Mouse (Mus musculus): ENCODE measurements around the gene Lrp6. TPM values are rescaled to one million over a fixed set of nuclear protein-coding genes. Genes with fewer than 3 reads are reported as not detected.

Gene Lrp6
- polyA plus RNA-seq, 1 experiment from 2014 or later: 20.0 TPM

DNA sequence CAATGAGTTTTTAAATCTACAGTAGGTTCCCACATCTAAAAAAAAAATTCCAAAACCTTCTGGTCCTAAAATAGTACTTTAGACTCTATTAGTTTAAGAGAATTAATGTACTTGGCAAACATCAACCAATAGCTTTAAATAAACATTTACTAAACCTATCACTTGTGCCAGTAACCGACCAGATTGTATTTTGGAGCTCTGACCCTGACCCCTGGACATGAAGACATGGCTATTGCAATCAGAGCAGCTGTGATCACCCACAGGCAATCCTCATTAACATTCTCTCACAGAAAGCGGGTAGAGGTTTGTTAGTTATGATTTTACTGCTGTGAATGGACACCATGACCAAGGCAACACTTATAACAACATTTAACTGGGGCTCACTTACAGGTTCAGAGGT is 67.7 kb downstream of the Lrp6 start:
- H3K27ac ChIP-seq (ENCODE audit: low read length): no peak overlapping the region
- H3K9me3 ChIP-seq (ENCODE audit: control insufficient read depth, low read length): no peaks in the 10 kb centered on the region
- H3K4me3 ChIP-seq (replicated peaks; ENCODE audit: low read length): no peak overlapping the region
- no peak overlapping the region for H3K4me2 ChIP-seq (ENCODE audit: low read length)
- no peak for ATAC-seq
- H3K4me1 ChIP-seq (replicated peaks; ENCODE audit: control insufficient read depth, insufficient read depth, low read length): peaks cover 29% of the 10 kb centered on the region
- H3K9ac ChIP-seq (replicated peaks; ENCODE audit: low read depth, low read length): no peak overlapping the region
- 80% methylated on average over 2 of the region's 2 CpGs for WGBS
- H3K27me3 ChIP-seq (replicated peaks; ENCODE audit: control insufficient read depth, insufficient read depth, low read length): no peaks in the 10 kb centered on the region
- no peaks in the 10 kb centered on the region; the same call in 1 of the 2 replicates for H3K36me3 ChIP-seq (ENCODE audit: control insufficient read depth, insufficient read depth)

DNA sequence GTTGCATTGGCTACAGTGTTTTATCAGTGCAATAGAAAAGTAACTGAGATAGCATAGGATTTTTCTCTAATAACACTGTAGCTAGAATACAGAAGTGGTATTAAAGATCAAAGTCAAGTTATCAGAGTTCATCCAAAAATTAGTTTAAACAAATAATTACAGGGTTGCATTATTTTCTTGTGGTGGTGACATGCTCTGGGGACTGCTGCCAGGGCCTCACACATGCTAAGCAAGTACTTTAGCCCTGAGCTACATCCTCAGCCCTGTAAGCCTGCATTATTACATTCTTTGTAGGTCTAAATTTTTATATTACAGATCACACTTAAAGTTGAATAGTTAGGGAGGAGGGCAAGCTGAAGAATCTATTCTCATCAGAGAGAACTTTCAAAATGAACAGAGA is 68.2 kb downstream of the Lrp6 start:
- Histone ChIP-seq H3K4me2 (ENCODE audit: low read length) (no peak overlapping the region), H3K9me3 (ENCODE audit: control insufficient read depth, low read length) (no peaks in the 10 kb centered on the region), H3K36me3 (ENCODE audit: control insufficient read depth, insufficient read depth) (no peaks in the 10 kb centered on the region; the same call in 1 of the 2 replicates), H3K4me1 (replicated peaks; ENCODE audit: control insufficient read depth, insufficient read depth, low read length) (peaks cover 31% of the 10 kb centered on the region), H3K27ac (ENCODE audit: low read length) (no peak overlapping the region), H3K9ac (replicated peaks; ENCODE audit: low read depth, low read length) (no peak overlapping the region), H3K27me3 (replicated peaks; ENCODE audit: control insufficient read depth, insufficient read depth, low read length) (no peaks in the 10 kb centered on the region), H3K4me3 (replicated peaks; ENCODE audit: low read length) (no peak overlapping the region)
- no peak for ATAC-seq

DNA sequence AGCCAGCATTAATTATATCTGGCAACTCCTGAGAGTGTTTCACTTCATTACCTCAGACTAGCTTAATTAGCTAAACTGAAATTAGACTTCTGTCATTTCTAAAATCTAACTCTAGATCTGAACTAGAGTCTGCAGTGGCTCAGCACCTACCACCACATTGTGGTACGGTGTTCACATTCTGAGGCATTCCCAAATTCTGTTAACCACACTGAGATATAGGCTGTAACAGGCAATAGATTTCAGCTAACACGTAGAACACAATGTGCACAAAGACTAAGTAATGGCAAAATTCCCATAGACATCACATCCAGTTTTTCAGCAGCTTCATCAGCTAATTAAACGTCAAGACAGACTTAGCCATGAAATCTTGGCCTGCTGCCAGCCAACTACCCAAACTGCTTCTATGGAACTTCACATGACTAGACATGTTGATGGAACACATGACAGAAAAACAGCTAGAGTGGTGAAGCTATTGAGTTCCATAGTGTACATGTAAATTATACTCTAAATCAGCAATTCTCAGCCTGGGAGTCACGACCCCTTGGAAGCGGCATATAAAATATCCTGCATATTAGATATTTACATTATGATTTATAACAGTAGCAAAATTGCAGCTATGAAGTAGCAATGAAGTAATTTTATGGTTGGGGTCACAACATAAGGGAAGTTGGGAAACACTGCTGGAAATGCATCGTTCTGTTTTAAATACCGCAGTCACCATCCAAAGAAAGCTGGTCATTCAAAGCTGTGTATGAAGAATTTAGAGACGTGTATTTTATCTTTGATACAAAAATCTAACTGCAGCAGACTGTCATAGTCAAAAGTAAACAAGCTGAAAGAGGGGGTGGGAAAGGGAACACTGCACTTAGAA is 71.7 kb downstream of the Lrp6 start:
- H3K4me3 ChIP-seq (replicated peaks; ENCODE audit: low read length): no peak overlapping the region
- H3K27ac ChIP-seq (ENCODE audit: low read length): peak overlapping the region; percentile 71
- H3K9ac ChIP-seq (replicated peaks; ENCODE audit: low read depth, low read length): no peak overlapping the region
- no peaks in the 10 kb centered on the region for H3K27me3 ChIP-seq (replicated peaks; ENCODE audit: control insufficient read depth, insufficient read depth, low read length)
- peaks cover 19% of the 10 kb centered on the region for H3K4me1 ChIP-seq (replicated peaks; ENCODE audit: control insufficient read depth, insufficient read depth, low read length)
- no peaks in the 10 kb centered on the region for H3K9me3 ChIP-seq (ENCODE audit: control insufficient read depth, low read length)
- no peaks in the 10 kb centered on the region; the same call in 1 of the 2 replicates for H3K36me3 ChIP-seq (ENCODE audit: control insufficient read depth, insufficient read depth)
- peak; percentile 87 for ATAC-seq
- 34% methylated on average over 8 of the region's 8 CpGs for WGBS
- H3K4me2 ChIP-seq (ENCODE audit: low read length): no peak overlapping the region

DNA sequence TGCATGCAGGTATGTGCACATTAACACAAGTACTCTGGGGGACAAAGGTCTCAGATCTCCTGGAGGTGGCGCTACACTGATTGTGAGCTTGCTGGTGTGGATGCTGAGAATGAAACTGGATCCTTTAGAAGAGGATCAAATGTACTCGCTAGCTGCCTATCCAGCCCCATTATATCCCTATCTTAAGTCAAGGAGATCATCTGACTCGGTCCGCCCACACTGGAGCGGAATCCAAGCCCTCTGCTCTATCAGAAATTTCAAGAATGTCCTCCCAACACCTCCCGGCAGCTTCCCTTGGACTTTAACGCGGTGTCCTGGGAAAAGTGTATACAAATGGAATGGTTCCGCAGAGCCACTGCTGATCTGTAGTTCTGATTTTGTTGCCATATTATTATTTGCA is 77.1 kb downstream of the Lrp6 start:
- Histone ChIP-seq H3K36me3 (ENCODE audit: control insufficient read depth, insufficient read depth) (peaks cover 9% of the 10 kb centered on the region), H3K27ac (ENCODE audit: low read length) (no peak overlapping the region), H3K4me1 (replicated peaks; ENCODE audit: control insufficient read depth, insufficient read depth, low read length) (peaks cover 5% of the 10 kb centered on the region; the same call in 1 of the 2 replicates), H3K9ac (replicated peaks; ENCODE audit: low read depth, low read length) (no peak overlapping the region), H3K4me2 (ENCODE audit: low read length) (no peak overlapping the region), H3K4me3 (replicated peaks; ENCODE audit: low read length) (no peak overlapping the region), H3K9me3 (ENCODE audit: control insufficient read depth, low read length) (no peaks in the 10 kb centered on the region), H3K27me3 (replicated peaks; ENCODE audit: control insufficient read depth, insufficient read depth, low read length) (no peaks in the 10 kb centered on the region)
- no peak for ATAC-seq
- WGBS: 97% methylated on average over 9 of the region's 9 CpGs

GRCm38 (mm10) chr6:134489130-134489529 is 77.6 kb downstream of the Lrp6 start:
- no peak for ATAC-seq
- WGBS: 88% methylated on average over 4 of the region's 4 CpGs
- Histone ChIP-seq H3K27me3 (replicated peaks; ENCODE audit: control insufficient read depth, insufficient read depth, low read length) (no peaks in the 10 kb centered on the region), H3K4me2 (ENCODE audit: low read length) (no peak overlapping the region), H3K4me1 (replicated peaks; ENCODE audit: control insufficient read depth, insufficient read depth, low read length) (0 out of 2 replicates have a peak, but pooled peaks cover 2% of the 10 kb centered on the region), H3K9me3 (ENCODE audit: control insufficient read depth, low read length) (no peaks in the 10 kb centered on the region), H3K27ac (ENCODE audit: low read length) (no peak overlapping the region), H3K4me3 (replicated peaks; ENCODE audit: low read length) (no peak overlapping the region), H3K9ac (replicated peaks; ENCODE audit: low read depth, low read length) (no peak overlapping the region), H3K36me3 (ENCODE audit: control insufficient read depth, insufficient read depth) (peaks cover 10% of the 10 kb centered on the region)

GRCm38 (mm10) chr6:134486318-134486717 is 80.4 kb downstream of the Lrp6 start:
- no peak for ATAC-seq
- H3K4me1 ChIP-seq (replicated peaks; ENCODE audit: control insufficient read depth, insufficient read depth, low read length): no peaks in the 10 kb centered on the region
- no peaks in the 10 kb centered on the region for H3K9me3 ChIP-seq (ENCODE audit: control insufficient read depth, low read length)
- H3K27ac ChIP-seq (ENCODE audit: low read length): no peak overlapping the region
- H3K4me2 ChIP-seq (ENCODE audit: low read length): no peak overlapping the region
- no peaks in the 10 kb centered on the region for H3K27me3 ChIP-seq (replicated peaks; ENCODE audit: control insufficient read depth, insufficient read depth, low read length)
- peaks cover 13% of the 10 kb centered on the region for H3K36me3 ChIP-seq (ENCODE audit: control insufficient read depth, insufficient read depth)
- H3K9ac ChIP-seq (replicated peaks; ENCODE audit: low read depth, low read length): no peak overlapping the region
- 96% methylated on average over 9 of the region's 9 CpGs for WGBS
- no peak overlapping the region for H3K4me3 ChIP-seq (replicated peaks; ENCODE audit: low read length)

DNA sequence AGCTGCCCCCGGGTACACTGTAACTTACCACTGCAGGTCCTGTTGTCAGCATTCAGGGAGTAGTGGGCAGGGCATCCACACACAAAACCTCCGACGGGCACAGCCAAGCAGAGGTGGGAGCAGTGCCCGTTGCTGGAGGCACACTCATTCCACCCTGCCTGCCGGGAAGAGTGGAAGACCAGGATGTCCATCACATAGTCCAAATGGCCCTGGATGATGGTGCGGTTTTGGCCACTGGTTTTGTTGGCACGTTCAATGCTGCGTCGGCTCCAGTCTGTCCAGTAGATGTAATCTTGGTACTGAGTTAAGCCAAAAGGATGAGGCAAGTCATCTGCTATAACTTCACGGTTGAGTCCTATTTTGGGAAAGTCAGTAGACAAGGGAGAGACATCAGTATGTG is 87.3 kb downstream of the Lrp6 start:
- ATAC-seq: no peak
- 96% methylated on average over 10 of the region's 10 CpGs for WGBS
- peaks cover 7% of the 10 kb centered on the region; the same call in 1 of the 2 replicates for H3K4me1 ChIP-seq (replicated peaks; ENCODE audit: control insufficient read depth, insufficient read depth, low read length)
- no peak overlapping the region for H3K4me3 ChIP-seq (replicated peaks; ENCODE audit: low read length)
- H3K9me3 ChIP-seq (ENCODE audit: control insufficient read depth, low read length): no peaks in the 10 kb centered on the region
- no peak overlapping the region for H3K27ac ChIP-seq (ENCODE audit: low read length)
- peaks cover 15% of the 10 kb centered on the region for H3K36me3 ChIP-seq (ENCODE audit: control insufficient read depth, insufficient read depth)
- no peak overlapping the region for H3K4me2 ChIP-seq (ENCODE audit: low read length)
- no peak overlapping the region for H3K9ac ChIP-seq (replicated peaks; ENCODE audit: low read depth, low read length)
- H3K27me3 ChIP-seq (replicated peaks; ENCODE audit: control insufficient read depth, insufficient read depth, low read length): no peaks in the 10 kb centered on the region

- 90% methylated on average over 7 of the region's 7 CpGs for WGBS
- H3K4me3 ChIP-seq (replicated peaks; ENCODE audit: low read length): no peak overlapping the region
- peaks cover 11% of the 10 kb centered on the region for H3K4me1 ChIP-seq (replicated peaks; ENCODE audit: control insufficient read depth, insufficient read depth, low read length)
- H3K9me3 ChIP-seq (ENCODE audit: control insufficient read depth, low read length): no peaks in the 10 kb centered on the region
- no peak overlapping the region for H3K9ac ChIP-seq (replicated peaks; ENCODE audit: low read depth, low read length)
- no peak for ATAC-seq
- H3K27me3 ChIP-seq (replicated peaks; ENCODE audit: control insufficient read depth, insufficient read depth, low read length): no peaks in the 10 kb centered on the region
- H3K27ac ChIP-seq (ENCODE audit: low read length): no peak overlapping the region
- no peak overlapping the region for H3K4me2 ChIP-seq (ENCODE audit: low read length)
- H3K36me3 ChIP-seq (ENCODE audit: control insufficient read depth, insufficient read depth): 0 out of 2 replicates have a peak, but pooled peaks cover 5% of the 10 kb centered on the region
Measured at GRCm38 (mm10) chr6:134473143-134473561, 93.6 kb downstream of the Lrp6 start.

- ATAC-seq: peak; percentile 74
- Histone ChIP-seq H3K9ac (replicated peaks; ENCODE audit: low read depth, low read length) (no peak overlapping the region), H3K4me3 (replicated peaks; ENCODE audit: low read length) (no peak overlapping the region), H3K27ac (ENCODE audit: low read length) (no peak overlapping the region), H3K9me3 (ENCODE audit: control insufficient read depth, low read length) (no peaks in the 10 kb centered on the region), H3K27me3 (replicated peaks; ENCODE audit: control insufficient read depth, insufficient read depth, low read length) (no peaks in the 10 kb centered on the region), H3K4me1 (replicated peaks; ENCODE audit: control insufficient read depth, insufficient read depth, low read length) (peaks cover 5% of the 10 kb centered on the region), H3K36me3 (ENCODE audit: control insufficient read depth, insufficient read depth) (peaks cover 7% of the 10 kb centered on the region; the same call in 1 of the 2 replicates), H3K4me2 (ENCODE audit: low read length) (no peak overlapping the region)
- 72% methylated on average over 14 of the region's 14 CpGs for WGBS
Measured at GRCm38 (mm10) chr6:134470857-134471256, 95.9 kb downstream of the Lrp6 start.
